11 mouse cellular contexts compared by ENCODE assay signal in genomic region chr17:35703065-35703464, GRCm38 (mm10). TPM values are rescaled to one million over a fixed set of nuclear protein-coding genes. Genes with fewer than 3 reads are reported as not detected.
DNase-seq lines count a peak whose midpoint lies in the region; ATAC-seq lines count a peak whose summit lies in the region.
"Had no signal": no experiment of that assay in that cellular context is flagged by ENCODE, and none has a peak within 500 bp of the region (broad histone marks: within the 10 kb centered on the region; RNA-seq: fewer than 3 reads in every experiment).

No protein-coding gene starts in this region.

- H3K27ac ChIP-seq in kidney, embryonic 16.5 days (ENCODE audit: low read length), result peak overlapping the region; percentile 98
- peak overlapping the region; percentile 99 for H3K27ac ChIP-seq in forebrain, embryonic 10.5 days
- H3K27ac ChIP-seq in intestine, embryonic 14.5 days (ENCODE audit: low read depth), result peak overlapping the region; percentile 96
- H3K27ac ChIP-seq in neural tube, embryonic 12.5 days, result peak overlapping the region; percentile 98

- no peaks in the 10 kb centered on the region for H3K9me3 ChIP-seq in kidney, embryonic 16.5 days (ENCODE audit: low read length)
- H3K9me3 ChIP-seq in forebrain, embryonic 10.5 days, result no peaks in the 10 kb centered on the region
- no peaks in the 10 kb centered on the region for H3K9me3 ChIP-seq in intestine, embryonic 14.5 days (ENCODE audit: control insufficient read depth, low read length)
- H3K9me3 ChIP-seq in neural tube, embryonic 12.5 days, result no peaks in the 10 kb centered on the region

- DNase-seq in kidney, adult 8-10 months, result no peak
- DNase-seq in forebrain, embryonic 10.5 days (ENCODE audit: extremely low spot score, low spot score), result no peak
- DNase-seq in intestine, embryonic 14.5 days (ENCODE audit: low spot score), result no peak
- no peak for DNase-seq in adrenal gland, postnatal 14 days
- DNase-seq in T-cell, adult 2 months (ENCODE audit: low spot score), result no peak
- no peak for DNase-seq in cerebellum, postnatal 36 days
- DNase-seq: heart, adult 18-20 months had no signal

- peaks cover 4% of the 10 kb centered on the region; the same call in 1 of the 2 replicates for H3K36me3 ChIP-seq in kidney, embryonic 16.5 days (ENCODE audit: insufficient read depth, low read length)
- peaks cover 12% of the 10 kb centered on the region for H3K36me3 ChIP-seq in forebrain, embryonic 10.5 days (replicated peaks)
- H3K36me3 ChIP-seq in intestine, embryonic 14.5 days (ENCODE audit: control insufficient read depth, insufficient read depth, low read length), result no peaks in the 10 kb centered on the region
- H3K36me3 ChIP-seq in neural tube, embryonic 12.5 days, result no peaks in the 10 kb centered on the region; the same call in 1 of the 2 replicates

- peak overlapping the region; percentile 75 for H3K4me2 ChIP-seq in kidney, embryonic 16.5 days (replicated peaks; ENCODE audit: low read depth, low read length)
- peak overlapping the region; percentile 78 for H3K4me2 ChIP-seq in intestine, embryonic 14.5 days (ENCODE audit: low read length)
- H3K4me2 ChIP-seq in neural tube, embryonic 12.5 days (replicated peaks), result peak overlapping the region; percentile 88

- peaks cover 59% of the 10 kb centered on the region for H3K4me1 ChIP-seq in kidney, embryonic 16.5 days (ENCODE audit: insufficient read depth, low read length)
- peaks cover 86% of the 10 kb centered on the region for H3K4me1 ChIP-seq in forebrain, embryonic 10.5 days
- peaks cover 25% of the 10 kb centered on the region for H3K4me1 ChIP-seq in intestine, embryonic 14.5 days (replicated peaks; ENCODE audit: control insufficient read depth, insufficient read depth, low read length)
- peaks cover 44% of the 10 kb centered on the region for H3K4me1 ChIP-seq in neural tube, embryonic 12.5 days

- WGBS in kidney, embryonic 16.5 days, result 23% methylated on average over 2 of the region's 2 CpGs
- 5% methylated on average over 2 of the region's 2 CpGs for WGBS in forebrain, embryonic 10.5 days
- WGBS in intestine, embryonic 14.5 days, result 27% methylated on average over 2 of the region's 2 CpGs
- WGBS in neural tube, embryonic 12.5 days, result 2% methylated on average over 2 of the region's 2 CpGs

- peak overlapping the region; percentile 38; the same call in 1 of the 2 replicates for H3K9ac ChIP-seq in kidney, embryonic 16.5 days (replicated peaks; ENCODE audit: low read length)
- H3K9ac ChIP-seq in intestine, embryonic 14.5 days (ENCODE audit: low read length), result peak overlapping the region; percentile 60; the same call in 1 of the 2 replicates
- H3K9ac ChIP-seq in neural tube, embryonic 12.5 days, result peak overlapping the region; percentile 97

- no peaks in the 10 kb centered on the region for H3K27me3 ChIP-seq in kidney, embryonic 16.5 days (ENCODE audit: insufficient read depth, low read length)
- peaks cover 49% of the 10 kb centered on the region for H3K27me3 ChIP-seq in forebrain, embryonic 10.5 days (ENCODE audit: poor library complexity, severe bottlenecking)
- H3K27me3 ChIP-seq in intestine, embryonic 14.5 days (replicated peaks; ENCODE audit: control insufficient read depth, insufficient read depth, low read length), result no peaks in the 10 kb centered on the region
- no peaks in the 10 kb centered on the region for H3K27me3 ChIP-seq in neural tube, embryonic 12.5 days (replicated peaks)

- no peak for ATAC-seq in kidney, embryonic 16.5 days (ENCODE audit: low FRiP score, low TSS enrichment)
- ATAC-seq in intestine, embryonic 14.5 days (replicated peaks; ENCODE audit: low FRiP score, low TSS enrichment, low read depth), result no peak
- no peak for ATAC-seq in neural tube, embryonic 12.5 days (ENCODE audit: low FRiP score, low read depth)

- peak overlapping the region; percentile 70 for H3K4me3 ChIP-seq in kidney, embryonic 16.5 days (ENCODE audit: low read length)
- peak overlapping the region; percentile 64 for H3K4me3 ChIP-seq in forebrain, embryonic 10.5 days
- H3K4me3 ChIP-seq in intestine, embryonic 14.5 days (ENCODE audit: low read depth, low read length), result peak overlapping the region; percentile 62
- H3K4me3 ChIP-seq in neural tube, embryonic 12.5 days, result peak overlapping the region; percentile 87

RNA-seq across cellular contexts. Expression of gene Ddr1, which starts 1.4 kb away (rescaled TPM):
- polyA plus RNA-seq in kidney, embryonic 16.5 days (2015; fragmentation: Nextera tagmentation; extraction: Ambion mirVana), result 107 and 108 TPM in 2 replicates
- polyA plus RNA-seq in forebrain, embryonic 10.5 days (2016; fragmentation: Nextera tagmentation; extraction: Ambion mirVana), result 105 and 112 TPM in 2 replicates
- 44.6 and 45.1 TPM in 2 replicates for polyA plus RNA-seq in intestine, embryonic 14.5 days (2014; fragmentation: Nextera tagmentation; extraction: Ambion mirVana)
- 170 and 172 TPM in 2 replicates for polyA plus RNA-seq in neural tube, embryonic 12.5 days (2016; fragmentation: Nextera tagmentation; extraction: Ambion mirVana)
- 36.3 and 36.4 TPM in 2 replicates for total RNA-seq in adrenal gland, postnatal 14 days (2021)
- total RNA-seq: common myeloid progenitor, adult 5-6 weeks had no signal

RNA-seq across cellular contexts. Expression of gene Gtf2h4, which starts 29.5 kb away (rescaled TPM):
- polyA plus RNA-seq in kidney, embryonic 16.5 days (2015; fragmentation: Nextera tagmentation; extraction: Ambion mirVana), result 51.9 and 55.6 TPM in 2 replicates
- polyA plus RNA-seq in forebrain, embryonic 10.5 days (2016; fragmentation: Nextera tagmentation; extraction: Ambion mirVana), result 59.3 and 62.3 TPM in 2 replicates
- 47.2 and 49.9 TPM in 2 replicates for polyA plus RNA-seq in intestine, embryonic 14.5 days (2014; fragmentation: Nextera tagmentation; extraction: Ambion mirVana)
- polyA plus RNA-seq in neural tube, embryonic 12.5 days (2016; fragmentation: Nextera tagmentation; extraction: Ambion mirVana), result 35.8 and 36.9 TPM in 2 replicates
- total RNA-seq in adrenal gland, postnatal 14 days (2021), result 24.3 and 24.7 TPM in 2 replicates

RNA-seq across cellular contexts. Expression of gene Vars2, which starts 35.7 kb away (rescaled TPM):
- polyA plus RNA-seq in kidney, embryonic 16.5 days (2015; fragmentation: Nextera tagmentation; extraction: Ambion mirVana), result 19.8 and 21.0 TPM in 2 replicates
- 19.3 and 20.2 TPM in 2 replicates for polyA plus RNA-seq in forebrain, embryonic 10.5 days (2016; fragmentation: Nextera tagmentation; extraction: Ambion mirVana)
- 16.0 and 18.1 TPM in 2 replicates for polyA plus RNA-seq in intestine, embryonic 14.5 days (2014; fragmentation: Nextera tagmentation; extraction: Ambion mirVana)
- 14.9 and 15.2 TPM in 2 replicates for polyA plus RNA-seq in neural tube, embryonic 12.5 days (2016; fragmentation: Nextera tagmentation; extraction: Ambion mirVana)
- 49.6 and 52.0 TPM in 2 replicates for total RNA-seq in adrenal gland, postnatal 14 days (2021)

RNA-seq across cellular contexts. Expression of gene Mucl3, which starts 59.6 kb away (rescaled TPM):
- 0.17 and 0.23 TPM in 2 replicates for polyA plus RNA-seq in kidney, embryonic 16.5 days (2015; fragmentation: Nextera tagmentation; extraction: Ambion mirVana)
- 0.12 and 0.14 TPM in 2 replicates for polyA plus RNA-seq in forebrain, embryonic 10.5 days (2016; fragmentation: Nextera tagmentation; extraction: Ambion mirVana)
- polyA plus RNA-seq in intestine, embryonic 14.5 days (2014; fragmentation: Nextera tagmentation; extraction: Ambion mirVana), result 0.39 and 0.77 TPM in 2 replicates
- 0.10 TPM in 1 of 2 replicates, not detected in the other for polyA plus RNA-seq in neural tube, embryonic 12.5 days (2016; fragmentation: Nextera tagmentation; extraction: Ambion mirVana)
- not detected in 2 replicates for total RNA-seq in adrenal gland, postnatal 14 days (2021)
- total RNA-seq: common myeloid progenitor, adult 5-6 weeks; heart, adult 18-20 months; left cerebral cortex, postnatal 36 days had no signal

Comparison
In these comparisons a context has a peak if more than half of its experiments do, and no peak if none do; other contexts are left out.
1. H3K9ac ChIP-seq: peak in every context shown above with its lines; median percentile 97 in neural tube, embryonic 12.5 days; 60 in intestine, embryonic 14.5 days; 38 in kidney, embryonic 16.5 days.